Mouse (Mus musculus) heart, postnatal 10 days (tissue): ENCODE measurements around the gene Gucy1a1. TPM values are rescaled to one million over a fixed set of nuclear protein-coding genes. Genes with fewer than 3 reads are reported as not detected.

Experiments
- DNase-seq, 2 experiments: peaks; one replicate each; pipeline ENCODE4 v3.0.0; 2021
- intact Hi-C: fragments of 180-260 bp; cut with DNase I; formaldehyde crosslinking; loops from one replicate; pipeline ENCODE4 v1.15.1; 2025
- total RNA-seq, 2 experiments: library from RNA; stranded (reverse); gene quantifications; 2 replicates each; pipeline ENCODE4 v1.2.3; 2021

Gene Gucy1a1
- total RNA-seq, 2 experiments from 2014 or later: 38.9 to 49.6 TPM

- intact Hi-C loops: no loop called here
- no peak for DNase-seq
These were observed 46.5 kb downstream of the Gucy1a1 start for GRCm38 (mm10) chr3:82099127-82099526.

GRCm38 (mm10) chr3:82096801-82097200 lies 48.8 kb downstream of the Gucy1a1 start:
- intact Hi-C loops: no loop called here

GRCm38 (mm10) chr3:82074201-82074851 lies 71.3 kb downstream of the Gucy1a1 start, which contains the start of gene Gucy1b1:
Gucy1b1 (minus strand) TSS chr3:82074689.
- intact Hi-C loops: no loop called here
- DNase-seq: peak; percentile 81

More at GRCm38 (mm10) chr3:82096801-82097200, 48.8 kb downstream of the Gucy1a1 start:
- no peak for DNase-seq

- peak; percentile 72 to 73 for DNase-seq
- intact Hi-C loops: no loop called here
These were observed 71.8 kb downstream of the Gucy1a1 start for GRCm38 (mm10) chr3:82073741-82074181.

GRCm38 (mm10) chr3:82067830-82068229 lies 77.8 kb downstream of the Gucy1a1 start:
- peak in 1 of 2 experiments; percentile 19 for DNase-seq
- intact Hi-C loops: no loop called here

- intact Hi-C loops: loop anchor here (5.0 kb wide), 1 partner anchor 46 kb away; no protein-coding TSS in a partner anchor
- DNase-seq: no peak
These were observed 84.0 kb downstream of the Gucy1a1 start for GRCm38 (mm10) chr3:82061402-82062180.

- intact Hi-C loops: no loop called here
- DNase-seq: peak in 1 of 2 experiments; percentile 29
These were observed 88.4 kb downstream of the Gucy1a1 start for GRCm38 (mm10) chr3:82057201-82057600.

- no peak for DNase-seq
- intact Hi-C loops: no loop called here
These were observed 91.2 kb downstream of the Gucy1a1 start for GRCm38 (mm10) chr3:82054283-82054974.

- no peak for DNase-seq
These were observed 93.6 kb downstream of the Gucy1a1 start for GRCm38 (mm10) chr3:82052029-82052428.

GRCm38 (mm10) chr3:82051468-82051867 lies 94.1 kb downstream of the Gucy1a1 start:
- no peak for DNase-seq
- intact Hi-C loops: no loop called here

More at GRCm38 (mm10) chr3:82052029-82052428, 93.6 kb downstream of the Gucy1a1 start:
- intact Hi-C loops: no loop called here

- DNase-seq: no peak
- intact Hi-C loops: loop anchor here (5.0 kb wide), 2 partner anchors 99 to 304 kb away; partner anchors contain the start of gene Gucy1a1
These were observed 96.9 kb downstream of the Gucy1a1 start for GRCm38 (mm10) chr3:82048681-82049080.

- no peak for DNase-seq
- intact Hi-C loops: loop anchor here (5.0 kb wide), 2 partner anchors 99 to 304 kb away; partner anchors contain the start of gene Gucy1a1
These were observed 97.5 kb downstream of the Gucy1a1 start for GRCm38 (mm10) chr3:82048078-82048477.

GRCm38 (mm10) chr3:82047100-82047753 lies 98.4 kb downstream of the Gucy1a1 start:
- intact Hi-C loops: loop anchor here (1.0 to 5.0 kb wide), 3 partner anchors 100 to 305 kb away; partner anchors contain the start of gene Gucy1a1
- DNase-seq: peak; percentile 53 to 76

- intact Hi-C loops: loop anchor here (5.0 kb wide), 2 partner anchors 101 to 306 kb away; partner anchors contain the start of gene Gucy1a1
- DNase-seq: no peak
These were observed 99.5 kb downstream of the Gucy1a1 start for GRCm38 (mm10) chr3:82046087-82046486.

- DNase-seq: no peak
- intact Hi-C loops: loop anchor here (5.0 kb wide), 2 partner anchors 102 to 307 kb away; partner anchors contain the start of gene Gucy1a1
These were observed 100.7 kb downstream of the Gucy1a1 start for GRCm38 (mm10) chr3:82044902-82045301.

GRCm38 (mm10) chr3:82043676-82044075 lies 101.9 kb downstream of the Gucy1a1 start:
- DNase-seq: no peak
- intact Hi-C loops: no loop called here
